Mouse (Mus musculus): ENCODE data around the gene Ate1. TPM values are rescaled to one million over a fixed set of nuclear protein-coding genes. Genes with fewer than 3 reads are reported as not detected.
A peak's percentile ranks its signal among the peaks of the same experiment; 100 is the strongest.

Gene Ate1
- total RNA-seq (2021), result 10 to 100 TPM; 57.7 to 65.1 TPM

GRCm38 (mm10) chr7:130520049-130520425 is at the start of gene Ate1:
Gene Ate1 (minus strand): TSS chr7:130520369.
- intact Hi-C loops (cut with DNase I), result no loop called here
- no peak for DNase-seq (ENCODE audit: low spot score in 2 of 2)

- intact Hi-C loops (cut with DNase I), result no loop called here
- DNase-seq (ENCODE audit: low spot score in 2 of 2), result no peak
Measured at GRCm38 (mm10) chr7:130568783-130569436, 48.7 kb upstream of the Ate1 start.

GRCm38 (mm10) chr7:130564596-130564995 is 44.4 kb upstream of the Ate1 start:
- DNase-seq (ENCODE audit: low spot score in 2 of 2), result no peak
- intact Hi-C loops (cut with DNase I), result no loop called here

- intact Hi-C loops (cut with DNase I), result no loop called here
- DNase-seq (ENCODE audit: low spot score in 2 of 2), result no peak
Measured at GRCm38 (mm10) chr7:130563880-130564279, 43.7 kb upstream of the Ate1 start.

GRCm38 (mm10) chr7:130563276-130563675 is 43.1 kb upstream of the Ate1 start:
- DNase-seq (ENCODE audit: low spot score in 2 of 2), result no peak
- intact Hi-C loops (cut with DNase I), result no loop called here

DNA sequence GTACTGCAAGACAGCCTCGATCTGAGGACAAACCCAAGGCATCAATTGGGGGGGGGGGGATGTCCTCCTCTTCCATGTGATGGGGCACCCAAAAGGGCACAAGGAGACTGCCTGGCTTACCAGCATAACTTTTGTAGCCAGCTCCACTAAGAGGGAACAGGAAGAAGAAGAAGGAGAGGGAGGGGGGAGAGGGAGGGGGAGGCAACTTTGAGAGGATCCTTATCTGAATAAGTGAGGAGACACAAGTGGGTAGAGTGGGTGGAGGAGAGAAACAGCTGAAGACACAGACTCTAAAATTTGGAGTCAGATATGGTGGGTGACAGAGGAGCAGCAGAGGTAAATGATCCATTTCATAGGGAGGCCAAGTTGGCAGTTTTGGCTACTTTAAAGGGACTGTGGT is 40.8 kb upstream of the Ate1 start:
- no peak for DNase-seq (ENCODE audit: low spot score in 2 of 2)
- intact Hi-C loops (cut with DNase I), result no loop called here

DNA sequence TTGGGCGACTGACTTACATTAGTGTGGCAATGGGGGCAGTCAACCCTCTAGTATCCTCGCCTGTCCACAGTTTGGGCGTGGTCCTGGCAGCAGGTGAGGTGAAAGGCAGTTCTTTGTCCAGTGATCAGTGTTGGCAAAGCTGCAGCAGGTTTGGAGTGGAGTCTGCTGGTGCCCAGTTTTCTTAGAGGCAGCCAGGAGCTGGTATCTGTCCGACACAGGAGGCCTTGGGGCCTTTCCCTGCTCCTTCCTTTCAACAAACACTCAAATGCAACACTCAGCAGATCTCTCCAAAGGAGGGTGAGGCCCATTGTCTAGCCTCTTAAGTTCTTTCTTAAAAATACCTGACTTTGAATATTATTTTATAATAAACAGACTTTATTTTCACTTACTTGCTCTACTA is 38.4 kb upstream of the Ate1 start:
- DNase-seq (ENCODE audit: low spot score in 2 of 2), result no peak
- intact Hi-C loops (cut with DNase I), result no loop called here

DNA sequence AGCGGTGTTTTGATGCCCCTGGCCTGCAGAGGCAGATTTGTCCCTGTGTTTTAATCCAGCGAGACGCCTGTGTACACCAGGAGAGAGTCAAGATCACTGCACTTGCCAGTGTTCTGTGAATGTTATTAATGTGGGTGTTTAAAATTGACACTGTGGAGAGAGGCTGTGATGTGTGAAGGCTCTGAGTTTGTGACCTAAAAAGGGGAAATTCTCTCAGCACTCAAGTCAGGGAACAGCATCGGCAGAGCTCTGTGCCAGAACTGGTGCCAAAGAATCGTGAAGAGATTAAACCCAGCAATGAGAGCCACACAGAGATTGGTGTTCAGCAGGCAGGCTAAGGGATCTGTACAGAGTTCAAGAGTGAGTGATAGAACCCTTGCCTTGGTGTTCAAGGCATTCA is 35.4 kb upstream of the Ate1 start:
- DNase-seq (ENCODE audit: low spot score in 2 of 2), result no peak
- intact Hi-C loops (cut with DNase I), result no loop called here

GRCm38 (mm10) chr7:130553321-130553720 is 33.2 kb upstream of the Ate1 start:
- intact Hi-C loops (cut with DNase I), result no loop called here
- DNase-seq (ENCODE audit: low spot score in 2 of 2), result no peak

GRCm38 (mm10) chr7:130552780-130553179 is 32.6 kb upstream of the Ate1 start:
- intact Hi-C loops (cut with DNase I), result no loop called here
- no peak for DNase-seq (ENCODE audit: low spot score in 2 of 2)

DNA sequence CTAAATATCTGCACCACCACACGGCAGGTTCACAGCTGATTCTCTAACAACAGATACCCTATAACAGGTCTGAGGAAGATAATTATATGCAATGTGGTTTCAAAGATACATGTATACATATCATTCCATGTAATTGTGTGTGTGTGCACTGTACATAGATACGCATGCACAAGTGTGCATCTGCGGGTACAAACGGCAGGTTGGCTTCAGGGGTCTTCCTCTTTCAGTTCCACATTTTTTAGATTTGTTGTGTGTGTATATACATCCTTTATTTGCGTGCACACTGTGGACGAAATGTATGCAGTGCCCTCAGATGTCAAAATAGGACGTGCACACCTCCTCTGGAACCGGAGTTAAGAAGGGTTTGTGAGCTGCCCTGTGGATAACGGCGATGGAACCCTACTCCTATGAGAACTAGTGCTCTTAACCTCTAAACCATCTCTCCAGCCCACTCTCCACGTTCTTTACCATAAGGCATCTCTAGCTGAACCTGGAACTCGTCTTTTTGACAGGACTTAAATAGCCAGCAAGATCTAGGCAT is 27.5 kb upstream of the Ate1 start:
- intact Hi-C loops (cut with DNase I), result loop anchor here (5.0 kb wide), 2 partner anchors 55 to 135 kb away; no protein-coding TSS in a partner anchor
- no peak for DNase-seq (ENCODE audit: low spot score in 2 of 2)

- DNase-seq (ENCODE audit: low spot score in 2 of 2), result peak; percentile 90 to 94
- intact Hi-C loops (cut with DNase I), result loop anchor here (1.0 to 5.0 kb wide), 3 partner anchors 28 to 135 kb away; no protein-coding TSS in a partner anchor
Measured at GRCm38 (mm10) chr7:130546791-130547484, 26.8 kb upstream of the Ate1 start.

DNA sequence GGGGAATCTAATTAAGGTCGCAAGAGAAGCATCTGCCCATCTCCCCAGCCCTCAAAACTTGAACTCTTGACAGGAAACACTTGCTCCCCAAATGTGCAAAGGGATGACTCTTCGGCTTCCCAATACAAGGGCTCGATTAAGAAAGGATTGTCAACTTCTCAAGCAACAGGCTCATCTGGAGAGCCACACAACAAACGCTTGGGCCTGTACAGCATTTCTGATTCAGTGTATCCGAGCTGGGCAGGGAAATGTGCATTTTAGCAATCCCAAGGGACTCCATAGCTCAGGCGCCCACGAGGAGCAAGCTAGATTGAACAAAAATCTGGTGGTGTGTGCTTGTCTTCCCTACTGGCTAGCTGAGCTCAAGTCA is 26.2 kb upstream of the Ate1 start:
- no peak for DNase-seq (ENCODE audit: low spot score in 2 of 2)
- intact Hi-C loops (cut with DNase I), result loop anchor here (1.0 to 5.0 kb wide), 3 partner anchors 27 to 136 kb away; no protein-coding TSS in a partner anchor

GRCm38 (mm10) chr7:130545893-130546292 is 25.7 kb upstream of the Ate1 start:
- intact Hi-C loops (cut with DNase I), result loop anchor here (1.0 to 5.0 kb wide), 3 partner anchors 27 to 136 kb away; no protein-coding TSS in a partner anchor

DNA sequence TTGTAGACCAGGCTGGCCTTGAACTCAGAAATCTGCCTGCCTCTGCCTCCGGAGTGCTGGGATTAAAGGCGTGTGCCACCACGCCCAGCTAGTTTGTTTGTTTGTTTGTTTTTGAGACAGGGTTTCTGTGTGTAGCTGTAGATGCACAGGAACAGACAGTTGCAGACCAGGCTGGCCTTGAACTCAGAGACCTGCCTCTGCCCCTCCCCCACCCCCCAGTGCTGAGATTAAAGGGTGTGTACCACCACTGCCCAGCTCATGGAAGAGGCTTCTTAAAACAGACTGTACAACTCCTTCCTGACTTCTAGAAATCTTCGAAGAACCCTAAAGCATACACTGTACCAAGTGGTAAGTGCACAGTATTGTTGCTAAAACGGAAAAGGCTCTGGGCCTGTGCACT is 25.2 kb upstream of the Ate1 start:
- intact Hi-C loops (cut with DNase I), result loop anchor here (5.0 kb wide), 2 partner anchors 57 to 137 kb away; no protein-coding TSS in a partner anchor

More at GRCm38 (mm10) chr7:130545893-130546292, 25.7 kb upstream of the Ate1 start:
- DNase-seq (ENCODE audit: low spot score in 2 of 2), result no peak

DNA sequence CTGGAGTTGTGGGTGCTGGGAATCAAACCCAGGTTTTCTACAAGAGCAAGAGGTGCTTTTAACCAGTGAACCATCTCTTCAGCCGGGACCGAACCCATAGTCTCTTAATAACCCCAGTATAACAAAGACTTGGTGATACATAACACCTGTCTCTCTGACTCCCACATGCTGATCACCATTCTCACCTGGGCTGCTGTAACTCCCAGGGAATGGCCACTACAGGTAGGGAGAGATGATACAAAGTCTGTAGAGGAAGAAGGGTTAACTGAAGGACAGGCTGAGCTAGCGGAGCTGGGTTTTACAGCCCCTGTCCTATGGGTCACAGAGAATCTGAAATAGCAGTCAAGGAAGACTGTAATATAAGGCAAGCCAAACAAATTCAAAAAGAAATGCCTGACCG is 23.0 kb upstream of the Ate1 start:
- DNase-seq (ENCODE audit: low spot score in 2 of 2), result no peak
- intact Hi-C loops (cut with DNase I), result no loop called here

More for the DNA sequence above, 25.2 kb upstream of the Ate1 start:
- no peak for DNase-seq (ENCODE audit: low spot score in 2 of 2)

DNA sequence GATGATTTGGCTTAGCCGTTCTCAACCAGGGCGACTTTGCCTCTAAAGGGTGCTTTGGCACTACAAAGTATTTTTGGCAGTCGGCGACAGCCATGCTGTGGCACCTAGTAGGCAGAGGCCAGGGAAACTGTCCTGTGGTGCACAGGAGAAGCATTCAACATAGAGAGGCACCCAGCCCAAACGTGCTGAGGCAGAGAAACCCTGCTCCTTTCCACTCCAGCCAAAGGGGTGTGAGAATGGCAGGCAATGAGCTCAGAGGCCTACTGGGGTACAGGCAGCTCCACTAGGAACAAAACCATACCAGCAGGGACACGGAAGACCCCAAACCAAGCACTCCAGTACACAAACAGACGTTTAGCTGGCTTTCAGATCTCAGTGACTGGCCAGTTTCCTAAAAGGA is 20.0 kb upstream of the Ate1 start:
- intact Hi-C loops (cut with DNase I), result no loop called here

DNA sequence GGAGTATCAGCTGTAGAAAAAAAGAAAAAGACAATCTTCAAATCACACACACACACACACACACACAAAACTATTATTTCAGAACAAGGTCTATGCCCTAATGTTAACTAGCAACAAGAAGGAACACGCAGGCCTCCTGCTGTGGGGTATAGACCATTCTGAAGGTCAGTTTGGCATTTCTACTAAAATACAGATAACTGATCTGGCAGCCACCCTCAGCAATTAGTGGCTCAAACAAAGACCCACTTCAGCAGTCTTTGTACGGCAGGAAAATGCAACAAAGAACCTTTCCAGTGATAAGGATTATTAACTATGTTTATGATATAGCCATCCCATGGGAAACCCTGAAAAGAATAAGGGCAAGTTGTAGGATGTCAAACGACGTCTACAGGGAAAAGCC is 16.9 kb upstream of the Ate1 start:
- intact Hi-C loops (cut with DNase I), result no loop called here
- no peak for DNase-seq (ENCODE audit: low spot score in 2 of 2)

More for the DNA sequence above, 20.0 kb upstream of the Ate1 start:
- DNase-seq (ENCODE audit: low spot score in 2 of 2), result no peak

DNA sequence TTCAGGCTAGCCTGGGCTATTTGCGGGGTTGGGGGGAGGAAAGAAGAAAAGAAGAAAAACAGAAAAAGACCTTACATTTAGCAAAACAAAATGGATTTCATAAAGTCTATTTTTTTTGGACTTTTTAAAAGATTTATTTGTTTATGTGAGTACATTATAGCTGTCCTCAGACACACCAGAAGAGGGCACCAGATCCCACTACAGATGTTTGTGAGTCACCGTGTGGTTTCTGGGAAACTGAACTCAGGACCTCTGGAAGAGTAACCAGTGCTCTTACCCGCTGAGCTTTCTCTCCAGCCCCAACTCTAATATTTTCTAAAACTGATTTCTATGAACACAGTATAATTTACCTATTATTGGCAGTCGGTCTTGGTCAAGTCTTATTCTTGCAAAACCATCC is 15.0 kb upstream of the Ate1 start:
- intact Hi-C loops (cut with DNase I), result no loop called here
- DNase-seq (ENCODE audit: low spot score in 2 of 2), result no peak

- peak; percentile 77 to 83 for DNase-seq (ENCODE audit: low spot score in 2 of 2)
- intact Hi-C loops (cut with DNase I), result loop anchor here (5.0 kb wide), 1 partner anchor 229 kb away; no protein-coding TSS in a partner anchor
Measured at GRCm38 (mm10) chr7:130533316-130534260, 13.4 kb upstream of the Ate1 start.

Data from left cerebral cortex, postnatal 36 days (tissue).